Mouse (Mus musculus): ENCODE results near the gene Gm20403. TPM values are rescaled to one million over a fixed set of nuclear protein-coding genes. Genes with fewer than 3 reads are reported as not detected.

Gene Gm20403
- total RNA-seq, 1 experiment from 2014 or later = not detected

DNA sequence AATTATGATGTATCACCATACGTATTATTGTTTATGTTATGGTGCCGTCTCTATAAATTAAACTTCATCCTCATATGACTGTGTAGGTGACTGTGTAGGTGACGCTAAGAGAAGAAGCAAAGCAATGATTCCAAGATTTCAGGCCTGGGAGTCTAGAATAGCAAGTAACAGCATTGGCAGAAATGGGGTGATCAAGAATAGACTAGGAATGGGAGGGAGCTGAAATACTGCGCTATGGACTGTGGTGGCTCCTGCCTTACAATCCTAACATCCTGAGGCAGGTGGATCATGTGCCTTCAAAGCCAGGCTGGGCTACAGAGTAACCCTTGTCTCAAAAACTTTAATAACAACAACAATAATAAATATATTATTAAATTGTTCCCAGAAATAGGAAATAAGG lies 8.1 kb upstream of the Gm20403 start:
- no peak for ATAC-seq (replicated peaks; ENCODE audit: insufficient number of reproducible peaks, low FRiP score, low TSS enrichment, poor library complexity, severe bottlenecking)

DNA sequence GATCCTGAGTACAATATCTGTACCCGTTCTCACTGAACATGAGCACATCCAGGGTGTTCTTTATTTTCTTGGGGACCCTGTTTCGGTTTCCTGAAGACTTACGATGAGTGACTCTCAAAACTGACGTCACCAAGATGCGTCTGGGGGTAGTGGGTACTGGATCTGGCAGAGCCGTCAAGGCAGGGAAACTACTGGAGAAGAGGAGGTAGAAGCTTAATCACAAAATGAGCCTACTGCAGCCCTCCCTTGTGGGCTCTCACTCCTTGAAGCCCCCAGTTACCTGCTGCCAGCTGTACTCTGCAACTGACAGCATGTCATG lies 7.7 kb upstream of the Gm20403 start:
- ATAC-seq (replicated peaks; ENCODE audit: insufficient number of reproducible peaks, low FRiP score, low TSS enrichment, poor library complexity, severe bottlenecking) = no peak

GRCm38 (mm10) chr12:54993246-54994067 lies 7.1 kb upstream of the Gm20403 start:
- ATAC-seq (replicated peaks; ENCODE audit: insufficient number of reproducible peaks, low FRiP score, low TSS enrichment, poor library complexity, severe bottlenecking) = peak; percentile 72; the same call in 1 of the 2 replicates

- ATAC-seq (replicated peaks; ENCODE audit: insufficient number of reproducible peaks, low FRiP score, low TSS enrichment, poor library complexity, severe bottlenecking) = no peak
Observed at GRCm38 (mm10) chr12:54992814-54993213, 6.5 kb upstream of the Gm20403 start.

GRCm38 (mm10) chr12:54988323-54988850 lies 2.1 kb upstream of the Gm20403 start:
- no peak for ATAC-seq (replicated peaks; ENCODE audit: insufficient number of reproducible peaks, low FRiP score, low TSS enrichment, poor library complexity, severe bottlenecking)

GRCm38 (mm10) chr12:54987156-54987555 lies 827 bp upstream of the Gm20403 start:
- ATAC-seq (replicated peaks; ENCODE audit: insufficient number of reproducible peaks, low FRiP score, low TSS enrichment, poor library complexity, severe bottlenecking) = no peak

DNA sequence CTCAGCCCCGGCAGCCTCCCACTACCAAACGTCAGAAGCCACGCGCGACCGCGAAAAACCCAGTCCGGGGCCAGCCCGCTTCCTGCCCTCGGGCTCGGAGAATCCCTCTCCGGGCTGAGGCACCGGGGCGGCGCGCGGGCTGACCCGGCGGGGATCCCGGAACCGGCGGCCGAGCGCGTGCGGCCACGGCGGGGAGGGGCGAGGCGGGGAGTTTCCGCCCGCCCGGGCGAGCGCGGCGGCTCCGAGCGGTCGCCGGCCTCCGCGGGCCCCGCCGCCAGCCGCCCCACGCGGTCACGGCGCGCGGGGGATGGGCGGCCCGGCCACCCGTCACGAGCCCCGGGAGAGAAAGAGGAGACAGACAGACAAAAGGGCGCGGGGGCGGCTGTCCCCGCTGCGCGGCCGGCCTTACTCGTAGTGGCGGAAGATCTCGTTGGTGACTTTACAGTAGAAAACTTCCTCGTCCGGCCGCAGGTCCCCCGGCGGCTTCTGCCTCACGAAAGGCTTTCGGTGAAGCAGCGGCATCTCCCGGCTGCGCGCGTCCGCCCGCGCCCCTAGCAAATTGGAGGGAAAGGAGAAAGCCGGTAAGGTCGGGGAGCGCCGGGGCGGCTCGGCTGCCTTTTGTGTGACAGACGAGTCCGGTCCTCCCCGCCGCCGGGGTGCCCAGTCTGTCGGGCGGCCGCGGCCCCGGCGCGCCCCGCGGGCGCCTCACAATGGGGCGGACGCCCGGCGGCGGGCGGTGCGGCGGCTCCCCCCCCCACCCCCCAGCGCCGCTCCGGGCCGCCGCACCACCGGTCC lies 875 bp downstream of the Gm20403 start:
- 0 out of 2 replicates have a peak, but pooled peaks have one; percentile 6 for ATAC-seq (replicated peaks; ENCODE audit: insufficient number of reproducible peaks, low FRiP score, low TSS enrichment, poor library complexity, severe bottlenecking)

- ATAC-seq (replicated peaks; ENCODE audit: insufficient number of reproducible peaks, low FRiP score, low TSS enrichment, poor library complexity, severe bottlenecking) = peak; percentile 52
Observed at GRCm38 (mm10) chr12:54984701-54985256, 1.6 kb downstream of the Gm20403 start.

DNA sequence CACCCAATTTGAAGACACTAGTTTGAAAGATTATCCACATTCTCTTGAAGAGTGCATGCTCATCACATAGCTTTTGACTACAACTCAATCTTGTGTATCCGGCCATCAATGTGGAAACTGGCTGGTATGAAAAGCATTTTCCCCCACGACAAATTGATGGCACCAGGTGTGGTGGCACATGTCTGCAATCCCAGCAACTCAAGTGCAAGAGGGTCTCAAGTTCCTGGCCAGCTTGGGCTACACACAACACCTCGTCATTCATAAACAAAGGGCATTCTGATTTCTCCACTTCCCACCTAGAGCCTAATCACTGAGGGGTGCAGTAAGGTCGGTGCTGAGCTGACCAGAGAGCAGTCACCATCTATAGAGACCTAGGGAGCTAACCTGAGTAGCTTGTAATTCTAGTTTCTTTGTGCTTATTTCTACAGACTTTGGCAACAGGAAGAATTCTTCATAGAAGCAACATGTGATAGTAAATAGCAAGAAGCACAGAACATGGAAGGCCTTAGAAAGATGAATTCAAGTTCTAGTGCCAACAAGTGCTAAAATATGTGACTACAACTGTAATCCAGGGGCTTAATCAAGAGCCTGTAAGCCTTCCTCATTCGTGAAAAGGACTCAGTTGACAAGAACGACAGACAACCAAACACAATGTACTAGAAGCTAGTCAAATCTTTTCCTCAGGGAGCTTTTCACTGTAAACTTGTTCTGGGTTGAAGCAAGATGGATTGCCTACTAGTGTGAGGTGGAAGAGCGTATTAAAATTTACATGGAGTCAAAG lies 3.2 kb downstream of the Gm20403 start:
- no peak for ATAC-seq (replicated peaks; ENCODE audit: insufficient number of reproducible peaks, low FRiP score, low TSS enrichment, poor library complexity, severe bottlenecking)

DNA sequence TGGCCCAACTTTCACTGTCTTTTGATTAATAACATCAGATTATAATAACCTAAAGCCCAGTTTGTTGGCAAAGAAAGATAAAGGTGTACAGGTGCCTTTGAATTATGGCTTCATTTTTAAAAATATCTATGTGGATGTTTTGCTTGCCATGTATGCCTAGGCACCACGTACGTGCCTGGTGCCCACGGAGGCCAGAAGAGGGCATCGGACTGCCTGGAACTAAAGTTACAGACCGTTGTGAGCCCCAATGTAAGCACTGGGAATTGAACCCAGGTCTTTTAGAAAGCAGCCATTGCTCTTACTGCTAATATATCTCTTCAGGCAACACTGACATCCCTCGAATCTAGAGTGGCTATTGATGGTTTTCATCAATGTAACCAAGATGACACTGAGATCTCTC lies 4.4 kb downstream of the Gm20403 start:
- no peak for ATAC-seq (replicated peaks; ENCODE audit: insufficient number of reproducible peaks, low FRiP score, low TSS enrichment, poor library complexity, severe bottlenecking)

GRCm38 (mm10) chr12:54980939-54981338 lies 5.4 kb downstream of the Gm20403 start:
- no peak for ATAC-seq (replicated peaks; ENCODE audit: insufficient number of reproducible peaks, low FRiP score, low TSS enrichment, poor library complexity, severe bottlenecking)

DNA sequence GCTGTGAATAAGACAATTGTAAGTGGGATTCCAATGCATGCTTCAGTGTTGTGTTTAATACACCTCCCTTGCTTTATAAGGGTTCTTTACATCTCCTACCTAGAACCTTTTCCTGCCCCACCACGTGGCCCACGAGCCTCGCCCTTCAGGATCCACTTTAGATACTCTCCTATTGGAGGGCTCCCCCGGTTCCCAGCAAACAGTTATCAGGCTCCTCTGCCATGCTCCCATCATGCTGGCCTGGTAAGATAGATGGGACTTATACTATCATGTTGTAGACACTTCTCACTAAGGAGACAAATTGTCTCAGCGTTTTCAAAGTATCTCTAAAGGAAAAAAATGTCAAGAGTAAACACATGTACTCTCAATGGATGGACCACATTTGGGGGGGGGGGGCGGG lies 5.8 kb downstream of the Gm20403 start:
- no peak for ATAC-seq (replicated peaks; ENCODE audit: insufficient number of reproducible peaks, low FRiP score, low TSS enrichment, poor library complexity, severe bottlenecking)

DNA sequence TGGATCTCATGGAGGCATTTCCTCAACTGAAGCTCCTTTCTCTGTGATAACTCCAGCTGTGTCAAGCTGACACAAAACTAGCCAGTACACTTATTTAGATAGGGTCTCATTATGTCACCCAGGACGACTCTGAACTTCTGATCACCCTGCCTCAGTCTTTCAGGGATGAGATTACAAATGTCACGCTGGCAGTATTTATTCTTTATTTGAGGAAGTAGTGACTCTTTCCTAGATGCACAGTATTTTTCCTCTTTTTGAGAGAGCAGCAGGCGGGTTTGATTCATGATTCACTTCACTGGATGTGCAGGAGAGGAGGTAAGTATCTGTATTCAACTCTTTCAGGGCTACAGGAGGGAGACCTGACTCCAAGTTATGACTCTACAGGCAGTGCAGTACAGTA lies 17.3 kb downstream of the Gm20403 start:
- ATAC-seq (replicated peaks; ENCODE audit: insufficient number of reproducible peaks, low FRiP score, low TSS enrichment, poor library complexity, severe bottlenecking) = no peak

GRCm38 (mm10) chr12:54965532-54966160 lies 20.7 kb downstream of the Gm20403 start:
- no peak for ATAC-seq (replicated peaks; ENCODE audit: insufficient number of reproducible peaks, low FRiP score, low TSS enrichment, poor library complexity, severe bottlenecking)

GRCm38 (mm10) chr12:54959569-54959968 lies 26.8 kb downstream of the Gm20403 start:
- 0 out of 2 replicates have a peak, but pooled peaks have one; percentile 50 for ATAC-seq (replicated peaks; ENCODE audit: insufficient number of reproducible peaks, low FRiP score, low TSS enrichment, poor library complexity, severe bottlenecking)

DNA sequence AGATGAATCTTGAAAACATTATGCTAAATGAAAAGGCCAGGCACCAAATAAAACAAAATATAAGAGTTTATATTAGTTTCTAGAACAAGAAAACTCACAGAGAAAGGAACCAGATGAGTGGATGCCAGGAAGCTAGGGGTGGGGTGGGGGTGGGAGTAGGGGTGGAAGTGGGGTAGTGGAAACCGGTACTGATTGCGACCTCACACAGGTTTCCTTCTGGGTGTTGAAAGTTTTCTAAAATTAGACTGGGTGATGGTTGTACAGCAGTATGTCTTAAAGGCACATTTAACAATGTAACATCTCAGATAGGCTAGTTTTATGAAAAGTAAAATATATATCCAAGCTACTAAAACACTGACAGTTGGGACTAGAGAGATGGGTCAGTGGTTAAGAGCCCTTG lies 29.4 kb downstream of the Gm20403 start:
- no peak for ATAC-seq (replicated peaks; ENCODE audit: insufficient number of reproducible peaks, low FRiP score, low TSS enrichment, poor library complexity, severe bottlenecking)

- no peak for ATAC-seq (replicated peaks; ENCODE audit: insufficient number of reproducible peaks, low FRiP score, low TSS enrichment, poor library complexity, severe bottlenecking)
Observed at GRCm38 (mm10) chr12:54956457-54956856, 29.9 kb downstream of the Gm20403 start.

DNA sequence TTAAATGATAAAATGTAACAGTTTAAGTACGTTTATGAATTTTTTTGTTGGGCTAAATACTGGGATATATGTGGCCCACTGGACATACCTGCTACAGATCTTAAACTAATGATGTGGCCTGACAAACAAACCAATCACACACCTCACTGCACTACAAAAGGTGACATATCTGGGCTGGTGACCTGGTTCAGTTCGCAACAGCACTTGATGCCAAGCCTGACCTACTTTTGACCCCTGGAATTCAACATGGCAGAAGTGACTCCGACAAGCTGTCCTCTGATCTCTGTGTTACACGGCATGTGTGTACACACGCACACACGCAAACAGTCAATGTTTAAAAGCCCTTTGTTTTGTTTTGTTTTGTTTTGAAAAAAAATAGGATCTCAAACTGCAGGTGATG lies 40.2 kb downstream of the Gm20403 start:
- no peak for ATAC-seq (replicated peaks; ENCODE audit: insufficient number of reproducible peaks, low FRiP score, low TSS enrichment, poor library complexity, severe bottlenecking)
